Mouse (Mus musculus) fat pad, adult 2 months (tissue): Measurements from ENCODE around the gene C1rl.
"Not testable (repeated sequence)": the region's sequence is repeated elsewhere in the genome, so short reads cannot be mapped to it uniquely, and the experiment has no call there.

ENCODE experiments used
- DNase-seq: peaks from one replicate; pipeline ENCODE4 v3.0.0-alpha.2; 2011; ENCODE audit warnings: low read depth, low spot score; ENCODE audit errors: extremely low read depth

The C1rl gene

GRCm38 (mm10) chr6:124499914-124500566 lies 7.1 kb downstream of the C1rl start:
- DNase-seq: no peak

DNA sequence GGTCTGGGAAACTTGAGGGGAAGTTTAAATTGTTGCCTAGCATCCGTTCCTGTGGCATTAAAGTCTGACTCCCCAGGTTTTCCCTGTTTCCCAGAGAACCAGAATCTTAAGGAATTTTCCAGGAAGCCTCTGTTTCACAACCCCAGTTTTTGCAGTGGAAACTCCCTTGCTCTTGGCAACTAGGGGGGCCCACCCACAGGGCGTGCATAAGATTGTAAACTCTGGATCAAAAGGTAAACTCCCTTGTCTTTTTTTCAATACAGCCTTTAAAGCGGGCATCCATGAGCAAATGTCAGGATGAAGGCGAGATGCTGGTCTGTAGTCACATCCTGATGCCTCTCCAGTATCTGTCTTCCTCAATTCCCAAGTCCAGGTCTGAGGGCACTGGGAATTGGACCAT lies 8.6 kb downstream of the C1rl start:
- no peak for DNase-seq

DNA sequence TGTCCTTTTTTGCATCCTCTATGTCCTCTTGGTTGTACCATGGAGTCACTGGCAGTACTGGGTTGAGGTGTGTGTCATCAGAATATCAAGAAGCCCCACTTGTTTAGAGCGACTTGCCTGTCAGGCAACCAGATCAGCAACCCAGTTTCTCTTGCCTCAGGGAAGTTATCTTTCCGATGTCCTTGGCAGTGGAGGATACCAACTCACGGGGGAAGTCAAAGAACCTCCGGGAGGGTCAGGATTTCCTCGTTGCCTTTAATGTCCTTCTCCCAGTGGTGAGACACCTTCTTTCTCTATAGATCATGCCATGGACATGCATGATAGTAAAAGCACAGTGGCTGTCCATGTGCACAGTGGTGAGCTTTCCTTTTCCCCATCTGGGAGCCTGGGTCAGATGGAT lies 9.1 kb downstream of the C1rl start:
- DNase-seq: no peak

DNA sequence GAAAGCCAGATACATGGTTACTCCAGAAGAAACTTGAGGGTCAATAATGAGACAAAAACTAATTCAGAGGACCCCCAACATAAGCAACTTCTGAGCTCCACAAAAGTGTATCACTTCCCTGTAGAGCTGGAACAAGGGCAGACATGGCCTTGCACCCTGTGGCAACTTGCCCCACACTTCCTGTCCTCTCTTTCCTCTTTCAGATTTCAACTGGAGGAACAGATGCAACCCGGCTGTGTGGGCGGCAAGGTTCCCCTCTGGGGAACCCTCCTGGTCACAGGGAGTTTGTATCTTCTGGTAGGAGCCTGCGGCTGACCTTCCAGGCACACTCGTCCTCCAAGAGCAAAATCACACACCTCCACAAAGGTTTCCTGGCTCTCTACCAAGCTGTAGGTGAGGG lies 12.1 kb downstream of the C1rl start:
- no peak for DNase-seq

DNA sequence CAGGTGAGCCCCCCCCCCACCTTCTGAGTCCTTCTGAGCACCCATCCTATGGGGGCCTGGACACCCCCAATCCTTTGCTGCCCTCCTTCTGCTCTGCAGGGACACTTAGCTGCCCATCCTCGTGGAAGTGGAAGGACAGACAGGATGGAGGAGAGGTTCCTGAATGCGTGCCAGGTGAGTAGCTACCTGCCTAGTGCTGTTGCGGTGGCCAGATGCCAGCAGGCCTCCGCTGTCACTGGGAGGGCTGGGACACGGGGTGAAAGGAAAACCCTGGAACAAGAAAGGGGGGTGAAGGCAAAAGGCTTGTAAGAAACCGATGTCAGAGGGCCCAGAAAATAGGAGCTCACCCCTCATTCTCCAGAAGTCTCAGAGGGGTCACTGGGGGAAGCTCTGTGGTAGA lies 14.1 kb downstream of the C1rl start:
- DNase-seq: no peak

DNA sequence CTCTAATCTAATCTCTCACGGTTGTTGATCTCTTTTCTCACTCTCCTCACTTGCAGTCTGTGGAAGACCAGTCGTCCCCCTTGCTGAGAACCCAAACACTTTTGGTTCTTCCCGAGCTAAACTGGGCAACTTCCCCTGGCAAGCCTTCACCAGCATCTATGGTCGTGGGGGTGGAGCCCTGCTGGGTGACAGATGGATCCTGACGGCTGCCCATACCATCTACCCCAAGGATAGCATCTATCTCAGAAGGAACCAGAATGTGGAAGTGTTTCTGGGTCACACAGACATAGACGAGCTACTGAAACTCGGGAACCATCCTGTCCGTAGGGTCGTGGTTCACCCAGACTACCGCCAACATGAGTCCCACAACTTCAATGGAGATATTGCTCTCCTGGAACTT lies 15.4 kb downstream of the C1rl start:
- no peak for DNase-seq

GRCm38 (mm10) chr6:124509192-124509591 lies 16.3 kb downstream of the C1rl start:
- not testable (repeated sequence) for DNase-seq

DNA sequence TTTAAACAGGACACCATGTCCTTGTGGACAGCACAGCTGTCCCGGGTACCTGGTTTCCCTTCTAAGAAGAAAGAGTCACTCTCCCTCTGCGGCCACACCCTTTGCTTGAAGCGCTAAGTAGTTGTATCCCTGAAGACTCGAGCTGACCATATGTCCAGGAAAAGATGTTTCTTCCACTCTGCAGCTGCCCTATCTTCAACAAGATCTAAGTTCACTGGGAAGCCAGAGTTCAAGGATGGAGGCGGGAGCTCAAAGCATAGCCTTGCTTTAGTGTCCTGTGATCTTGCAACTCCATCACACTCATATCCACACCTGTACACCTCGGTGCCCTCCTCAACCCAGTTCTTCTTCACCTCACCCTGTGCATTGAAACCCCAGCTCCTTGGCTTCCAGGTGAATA lies 19.0 kb downstream of the C1rl start:
- DNase-seq: no peak

GRCm38 (mm10) chr6:124512355-124512836 lies 19.5 kb downstream of the C1rl start, which contains the start of gene C1ra:
Gene C1ra, plus strand, starts transcription at chr6:124512405.
- DNase-seq: no peak

- DNase-seq: not testable (repeated sequence)
Measured at GRCm38 (mm10) chr6:124517733-124518132, 24.8 kb downstream of the C1rl start.

GRCm38 (mm10) chr6:124522082-124522481 lies 29.2 kb downstream of the C1rl start:
- DNase-seq: not testable (repeated sequence)

GRCm38 (mm10) chr6:124527881-124528280 lies 35.0 kb downstream of the C1rl start:
- DNase-seq: no peak

- DNase-seq: no peak
Measured at GRCm38 (mm10) chr6:124531077-124531476, 38.2 kb downstream of the C1rl start.

GRCm38 (mm10) chr6:124536125-124536829 lies 43.4 kb downstream of the C1rl start:
- not testable (repeated sequence) for DNase-seq

GRCm38 (mm10) chr6:124541176-124541575 lies 48.3 kb downstream of the C1rl start:
- DNase-seq: not testable (repeated sequence)

- DNase-seq: not testable (repeated sequence)
Measured at GRCm38 (mm10) chr6:124542284-124542683, 49.4 kb downstream of the C1rl start, which contains the start of gene C1s1. Gene C1s1, minus strand, starts transcription at chr6:124542359.

DNA sequence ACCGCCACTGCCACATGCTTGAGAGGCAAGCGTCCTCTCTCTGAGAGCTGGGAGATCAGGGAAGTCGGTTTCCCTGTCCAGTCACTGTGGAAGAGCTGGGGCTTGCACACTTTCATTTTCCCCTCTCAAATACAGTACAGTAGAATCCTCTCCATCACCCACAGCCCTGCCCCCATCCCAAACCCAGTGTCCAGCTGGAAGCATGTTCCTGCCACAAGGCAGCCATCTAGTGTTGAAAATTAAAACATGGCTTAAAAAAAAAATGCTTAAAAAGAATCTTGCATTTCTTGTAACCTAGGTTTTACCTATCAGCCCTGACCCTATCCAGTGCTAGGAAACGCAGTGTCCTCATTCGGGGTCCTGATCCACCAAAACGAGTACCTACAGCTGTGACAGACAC lies 51.6 kb downstream of the C1rl start:
- no peak for DNase-seq

GRCm38 (mm10) chr6:124545425-124545824 lies 52.5 kb downstream of the C1rl start:
- DNase-seq: no peak

DNA sequence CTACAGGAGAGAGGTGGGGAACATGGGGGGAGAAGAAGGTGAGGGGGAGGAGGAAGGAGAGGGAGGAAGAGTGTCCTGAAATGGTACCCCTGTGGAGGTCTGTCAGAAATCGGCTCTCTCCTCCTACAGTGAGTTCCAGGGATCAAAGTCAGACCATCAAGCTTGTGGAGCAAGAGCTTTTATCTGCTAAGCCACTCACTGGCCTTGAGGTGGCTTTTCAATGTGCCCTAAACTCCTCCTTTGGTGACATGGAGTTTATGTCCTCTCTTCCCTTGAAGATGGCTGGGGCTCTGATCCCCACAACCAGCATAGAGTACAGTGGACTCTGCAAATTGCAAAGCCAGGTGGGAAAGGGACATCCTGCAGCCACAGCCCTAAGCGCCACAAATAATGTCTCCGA lies 55.1 kb downstream of the C1rl start:
- DNase-seq: not testable (repeated sequence)

DNA sequence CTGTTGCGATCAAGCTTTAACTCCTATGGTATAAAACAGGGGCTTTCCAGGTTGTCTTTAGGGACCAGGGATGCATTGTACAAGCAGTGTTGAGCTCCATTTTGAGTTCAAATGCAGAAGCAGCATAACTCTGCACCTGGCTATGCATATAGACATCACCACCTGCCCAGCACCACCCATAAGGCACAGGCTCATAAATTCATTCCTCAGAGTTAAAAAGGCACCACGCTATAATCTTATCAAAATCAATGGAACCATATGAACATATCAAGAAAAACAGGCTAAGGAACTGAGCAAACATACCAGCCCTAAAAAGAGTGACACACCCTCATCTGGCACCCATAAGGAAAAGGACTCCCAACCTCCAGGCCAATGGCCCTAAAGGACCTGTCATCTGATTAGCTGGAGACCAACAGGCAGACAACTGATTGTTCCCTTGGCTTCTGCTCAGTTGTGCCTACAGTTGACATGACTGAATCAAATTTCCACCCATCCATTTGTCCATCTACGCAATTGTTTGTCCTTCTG lies 56.2 kb downstream of the C1rl start:
- no peak for DNase-seq

DNA sequence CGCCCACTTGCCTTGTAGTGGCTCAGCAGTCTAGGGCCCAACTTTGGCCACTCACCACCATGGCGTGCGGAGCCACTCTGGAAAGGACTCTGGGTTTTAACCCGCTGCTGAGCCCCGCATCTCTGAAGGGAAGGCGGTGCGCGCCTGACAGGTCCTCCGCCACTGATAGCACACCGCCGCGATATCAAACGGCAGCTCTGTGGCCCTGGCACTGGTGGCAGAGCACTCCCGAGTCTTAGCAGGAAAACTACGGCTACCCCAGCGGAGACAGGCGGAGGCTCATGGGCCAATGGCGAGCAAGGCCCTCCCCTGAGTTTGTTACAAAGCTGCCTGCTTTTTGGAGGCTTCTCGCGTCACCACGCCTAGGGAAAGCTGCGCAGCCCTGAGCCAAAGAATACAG lies 59.9 kb downstream of the C1rl start:
- no peak for DNase-seq

GRCm38 (mm10) chr6:124555956-124556355 lies 63.0 kb downstream of the C1rl start:
- not testable (repeated sequence) for DNase-seq
